Mouse (Mus musculus) C2C12 (cell line): ENCODE data around the gene Sdc1.

Experiments
- CEBPB ChIP-seq: IDR thresholded peaks from one replicate; pipeline ENCODE4 v1.6.1; 2011; ENCODE audit warnings: low read depth, mild to moderate bottlenecking, control low read depth, moderate library complexity
- CTCF ChIP-seq: IDR thresholded peaks from one replicate; pipeline ENCODE4 v1.5.1; 2011; ENCODE audit not compliant: control insufficient read depth, insufficient read depth, insufficient read length
- MAX ChIP-seq: IDR thresholded peaks from one replicate; pipeline ENCODE4 v1.6.1; 2011; ENCODE audit warnings: mild to moderate bottlenecking, control low read depth
- MYOD1 ChIP-seq: IDR thresholded peaks from one replicate; pipeline ENCODE4 v1.6.1; 2011; ENCODE audit warnings: low read depth; ENCODE audit not compliant: control insufficient read depth, insufficient read length
- MYOG ChIP-seq: IDR thresholded peaks from one replicate; pipeline ENCODE4 v1.6.1; 2011; ENCODE audit not compliant: control insufficient read depth, insufficient read length; ENCODE audit errors: extremely low read depth
- USF1 ChIP-seq: IDR thresholded peaks from one replicate; pipeline ENCODE4 v1.6.1; 2011; ENCODE audit warnings: low read depth, mild to moderate bottlenecking, control low read depth, moderate library complexity

DNA sequence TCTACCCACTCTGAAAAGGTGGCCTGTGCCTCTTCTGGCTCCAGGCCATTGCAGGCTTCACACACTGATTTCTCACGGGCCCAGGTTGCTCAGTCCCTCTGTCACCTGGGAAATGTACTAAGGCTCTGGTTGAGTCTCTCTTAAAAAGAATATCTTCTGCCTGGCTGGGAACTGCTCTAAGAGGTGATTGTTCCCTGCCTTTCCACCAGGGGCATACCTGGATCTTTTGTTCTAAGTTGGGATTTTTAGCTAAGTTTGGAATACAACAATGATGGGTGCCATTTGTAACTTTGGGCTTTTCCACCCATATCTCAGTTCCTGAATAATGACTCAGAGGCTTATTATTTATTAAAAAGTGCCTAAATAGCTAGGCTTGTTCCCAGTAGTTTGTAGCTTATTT is 44.2 kb upstream of the Sdc1 start:
- TF ChIP-seq CTCF (no peak), MYOG (no peak), USF1 (no peak), MAX (no peak), MYOD1 (no peak), CEBPB (no peak)
